Mouse (Mus musculus) hindbrain, embryonic 11.5 days (tissue): ENCODE data around the gene Gmnn. TPM values are rescaled to one million over a fixed set of nuclear protein-coding genes. Genes with fewer than 3 reads are reported as not detected.

ENCODE experiments used
- ATAC-seq: fragments of 200-750 bp; cut with Nextera tagmentation; 2 replicates; pipeline ENCODE4 v1.8.0; 2017; ENCODE audit warnings: mild to moderate bottlenecking, moderate TSS enrichment, moderate library complexity; ENCODE audit not compliant: low FRiP score
- DNase-seq: peaks from one replicate; pipeline ENCODE4 v3.0.0-alpha.2; 2015; ENCODE audit warnings: low spot score
- H3K27ac ChIP-seq: fragments of 300-500 bp; sonication (generic); 2 replicates; pipeline ENCODE4 v1.5.1; 2014; ENCODE audit warnings: mild to moderate bottlenecking, low read depth, low read length
- H3K27me3 ChIP-seq: fragments of 300-500 bp; sonication (generic); 2 replicates; pipeline ENCODE4 v1.6.1; 2014; ENCODE audit warnings: mild to moderate bottlenecking, low read length, moderate library complexity, mixed read lengths; ENCODE audit not compliant: control insufficient read depth, insufficient read depth
- H3K36me3 ChIP-seq: fragments of 300-500 bp; sonication (generic); 2 replicates; pipeline ENCODE4 v1.6.1; 2014; ENCODE audit warnings: mild to moderate bottlenecking, low read length, moderate library complexity, mixed read lengths; ENCODE audit not compliant: control insufficient read depth, insufficient read depth
- H3K4me1 ChIP-seq: fragments of 300-500 bp; sonication (generic); replicated peaks from 2 replicates; pipeline ENCODE4 v1.6.1; 2014; ENCODE audit warnings: low read length, mixed read lengths; ENCODE audit not compliant: control insufficient read depth, insufficient read depth
- H3K4me2 ChIP-seq: fragments of 300-500 bp; sonication (generic); replicated peaks from 2 replicates; pipeline ENCODE4 v1.6.1; 2014; ENCODE audit warnings: mild to moderate bottlenecking, low read depth, low read length
- H3K4me3 ChIP-seq: fragments of 300-500 bp; sonication (generic); 2 replicates; pipeline ENCODE4 v1.5.1; 2014; ENCODE audit warnings: low read depth, low read length
- H3K9ac ChIP-seq: fragments of 300-500 bp; sonication (generic); 2 replicates; pipeline ENCODE4 v1.6.1; 2014; ENCODE audit warnings: low read depth, low read length
- H3K9me3 ChIP-seq: fragments of 300-500 bp; sonication (generic); 2 replicates; pipeline ENCODE4 v1.6.1; 2016; ENCODE audit warnings: low read length; ENCODE audit not compliant: control insufficient read depth
- WGBS: fragments of 180-500 bp; shearing (Covaris S2); extraction: QIAGEN DNeasy Blood & Tissue Kit; methylation state at CpG from one replicate; pipeline ENCODE4 v1.1.7; 2014; 5-methylcytosine and 5-hydroxymethylcytosine counted together
- polyA plus RNA-seq: library from polyadenylated mRNA; unstranded; fragments of >200 nt; fragmentation: Nextera tagmentation; extraction: Ambion mirVana; gene quantifications from 2 replicates; pipeline ENCODE4 v1.2.1, GENCODE M21; 2014

The Gmnn gene
- polyA plus RNA-seq, 1 experiment from 2014 or later: 128 TPM

DNA sequence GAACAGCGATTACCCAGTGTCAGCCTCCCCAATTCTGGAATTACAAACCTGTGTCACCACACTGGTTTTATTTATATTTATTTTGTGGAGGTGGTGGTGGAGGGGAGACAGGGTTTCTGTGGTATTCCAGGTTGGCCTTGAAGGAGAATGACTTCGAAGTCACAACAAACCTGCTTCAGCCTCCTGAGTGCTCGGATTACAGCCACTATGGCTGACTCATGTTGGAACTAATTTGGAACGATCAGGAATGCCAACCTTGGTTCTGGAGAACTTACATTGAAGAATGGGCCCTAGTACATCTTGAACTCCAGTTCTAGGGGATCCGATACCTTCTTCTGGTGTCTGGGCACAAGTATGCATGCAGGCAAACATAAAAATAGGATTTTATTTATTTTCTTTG, 37.7 kb upstream of the Gmnn start:
- Histone ChIP-seq H3K9ac (no peak overlapping the region; the same call in 1 of the 2 replicates), H3K4me2 (peak overlapping the region; percentile 79), H3K4me1 (0 out of 2 replicates have a peak, but pooled peaks cover 2% of the 10 kb centered on the region), H3K27ac (no peak overlapping the region), H3K36me3 (no peaks in the 10 kb centered on the region), H3K27me3 (no peaks in the 10 kb centered on the region), H3K9me3 (no peaks in the 10 kb centered on the region), H3K4me3 (peak overlapping the region; percentile 99)
- 77% methylated on average over 5 of the region's 5 CpGs for WGBS
- DNase-seq (no peak), ATAC-seq (no peak)

DNA sequence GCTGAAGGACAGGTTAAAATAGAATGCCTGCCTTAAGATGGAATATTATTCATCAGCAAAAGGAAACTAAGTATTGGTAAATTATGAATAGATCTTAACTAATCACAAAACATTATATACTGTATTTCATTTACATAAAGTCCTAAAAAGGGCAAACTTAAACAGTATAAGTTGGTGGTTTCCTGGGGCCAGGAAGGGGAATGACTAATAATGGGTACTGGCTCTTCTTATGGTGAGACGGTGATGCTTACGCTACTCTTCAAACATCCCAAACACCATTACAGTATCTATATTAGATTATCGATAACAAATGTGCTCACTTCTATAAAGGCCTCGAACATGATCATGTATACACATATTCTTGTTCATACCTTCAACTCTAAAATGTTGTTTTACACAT, 37.0 kb upstream of the Gmnn start:
- Histone ChIP-seq H3K9ac (no peak overlapping the region), H3K36me3 (no peaks in the 10 kb centered on the region), H3K9me3 (no peaks in the 10 kb centered on the region), H3K27ac (no peak overlapping the region), H3K4me2 (no peak overlapping the region), H3K4me1 (no peaks in the 10 kb centered on the region), H3K27me3 (no peaks in the 10 kb centered on the region), H3K4me3 (no peak overlapping the region)
- DNase-seq: no peak
- WGBS: 96% methylated on average over 4 of the region's 4 CpGs
- no peak for ATAC-seq

DNA sequence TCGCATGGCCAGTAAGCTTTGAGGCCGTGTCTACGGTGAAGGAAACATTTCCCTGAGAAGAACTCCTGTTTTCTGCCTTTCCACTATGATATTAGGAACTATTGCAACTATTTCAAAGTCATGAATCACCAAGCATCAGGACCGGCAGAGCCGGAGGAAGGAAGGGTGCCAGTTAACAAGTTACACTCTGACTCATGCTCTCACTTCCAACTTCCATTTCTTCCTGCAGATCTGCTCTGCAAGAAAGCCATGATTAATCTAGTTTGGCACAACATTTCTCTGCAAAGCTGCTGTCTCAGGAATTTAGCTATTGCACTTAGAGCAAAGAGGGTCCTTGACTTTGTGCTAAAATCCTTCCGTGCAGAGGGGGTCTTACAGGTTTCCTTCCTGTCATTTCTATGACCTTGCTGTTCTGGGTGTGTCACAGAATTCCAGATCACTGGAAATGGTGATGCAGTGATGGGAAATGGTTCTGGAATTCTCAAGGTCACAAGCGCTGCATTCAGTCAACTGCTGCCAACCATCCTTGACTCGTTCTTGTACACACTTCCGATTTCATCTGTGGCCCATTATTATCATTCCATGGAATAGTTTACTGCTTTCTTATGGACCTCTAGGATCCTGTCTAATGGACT, 30.8 kb upstream of the Gmnn start:
- no peak for ATAC-seq
- DNase-seq: no peak
- no peak overlapping the region for H3K4me2 ChIP-seq
- H3K9me3 ChIP-seq: no peaks in the 10 kb centered on the region
- no peak overlapping the region for H3K4me3 ChIP-seq
- no peak overlapping the region for H3K27ac ChIP-seq
- no peak overlapping the region for H3K9ac ChIP-seq
- H3K4me1 ChIP-seq: no peaks in the 10 kb centered on the region
- no peaks in the 10 kb centered on the region for H3K27me3 ChIP-seq
- H3K36me3 ChIP-seq: no peaks in the 10 kb centered on the region
- 93% methylated on average over 9 of the region's 9 CpGs for WGBS

DNA sequence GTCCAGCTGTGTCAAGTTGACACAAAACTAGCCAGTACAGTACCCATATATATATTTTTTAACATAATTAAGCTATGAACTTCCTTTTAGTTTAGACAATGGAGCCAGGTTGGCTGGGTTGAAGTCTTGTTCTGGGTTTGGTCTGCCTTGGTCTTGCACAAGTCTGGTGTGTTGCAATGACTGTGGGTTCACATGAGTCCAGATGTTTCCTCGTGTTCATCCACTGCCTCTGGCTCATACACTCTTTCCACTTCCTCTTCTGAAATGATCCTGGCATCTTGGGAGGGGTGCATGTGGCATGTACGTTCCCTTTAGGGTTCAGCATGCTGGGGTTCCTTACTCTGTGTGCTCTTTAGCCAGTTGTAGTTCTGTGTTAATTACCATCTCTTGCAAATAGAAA, 29.6 kb upstream of the Gmnn start:
- H3K4me2 ChIP-seq: no peak overlapping the region
- H3K27ac ChIP-seq: no peak overlapping the region
- no peaks in the 10 kb centered on the region for H3K27me3 ChIP-seq
- H3K9me3 ChIP-seq: no peaks in the 10 kb centered on the region
- ATAC-seq (no peak), DNase-seq (no peak)
- H3K36me3 ChIP-seq: no peaks in the 10 kb centered on the region
- 73% methylated on average over 2 of the region's 2 CpGs for WGBS
- no peak overlapping the region for H3K9ac ChIP-seq
- no peak overlapping the region for H3K4me3 ChIP-seq
- H3K4me1 ChIP-seq: no peaks in the 10 kb centered on the region

DNA sequence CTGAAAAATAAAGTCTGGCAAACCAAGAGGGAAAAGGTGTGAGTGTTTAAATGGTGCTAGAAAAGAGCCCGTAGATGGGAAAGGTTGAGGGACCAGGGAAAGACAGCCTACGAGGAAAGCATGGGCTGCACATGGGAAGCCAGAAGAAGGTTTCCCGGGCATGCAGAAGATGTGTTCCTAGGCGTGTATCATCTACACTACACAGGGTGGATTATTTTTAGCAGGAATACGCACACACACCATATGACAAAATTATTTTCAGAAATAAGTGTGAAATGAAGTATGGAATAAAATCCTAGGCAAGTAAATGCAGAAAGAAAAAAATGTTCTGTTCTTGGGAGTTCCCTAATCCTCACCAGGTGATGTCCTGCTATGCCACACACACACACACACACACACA, 25.8 kb upstream of the Gmnn start:
- no peak overlapping the region for H3K4me2 ChIP-seq
- no peak overlapping the region for H3K4me3 ChIP-seq
- H3K4me1 ChIP-seq: no peaks in the 10 kb centered on the region
- no peak for ATAC-seq
- H3K9ac ChIP-seq: no peak overlapping the region
- DNase-seq: no peak
- H3K27me3 ChIP-seq: no peaks in the 10 kb centered on the region
- no peaks in the 10 kb centered on the region for H3K36me3 ChIP-seq
- no peaks in the 10 kb centered on the region for H3K9me3 ChIP-seq
- WGBS: 89% methylated on average over 5 of the region's 5 CpGs
- no peak overlapping the region for H3K27ac ChIP-seq

DNA sequence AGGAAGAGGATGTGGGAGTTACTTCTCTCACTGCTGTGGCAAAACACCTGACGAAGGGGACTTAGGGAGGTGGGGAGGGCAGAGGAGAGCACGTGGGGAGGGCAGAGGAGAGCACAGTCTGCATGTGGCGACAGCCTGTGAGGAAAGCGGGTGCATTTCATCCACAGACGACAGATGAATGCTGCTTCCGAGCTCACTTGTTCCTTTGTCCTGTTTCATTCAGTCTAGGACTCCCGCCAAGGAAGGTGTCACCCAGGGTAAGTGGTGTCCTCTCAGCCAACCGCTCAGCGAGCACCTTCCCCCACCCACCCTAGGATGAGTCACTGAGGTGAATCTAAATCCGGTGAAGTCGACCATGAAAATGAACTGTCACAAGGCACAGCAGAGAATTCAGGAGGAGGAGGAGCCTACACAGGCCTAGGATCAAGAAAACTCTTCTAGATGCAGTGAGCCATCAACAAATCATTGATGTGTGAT, 24.3 kb upstream of the Gmnn start:
- no peak overlapping the region for H3K4me3 ChIP-seq
- H3K27me3 ChIP-seq: no peaks in the 10 kb centered on the region
- no peaks in the 10 kb centered on the region for H3K36me3 ChIP-seq
- 64% methylated on average over 11 of the region's 11 CpGs for WGBS
- H3K9ac ChIP-seq: no peak overlapping the region
- H3K27ac ChIP-seq: no peak overlapping the region
- ATAC-seq (no peak), DNase-seq (no peak)
- no peak overlapping the region for H3K4me2 ChIP-seq
- H3K4me1 ChIP-seq: no peaks in the 10 kb centered on the region
- H3K9me3 ChIP-seq: no peaks in the 10 kb centered on the region

DNA sequence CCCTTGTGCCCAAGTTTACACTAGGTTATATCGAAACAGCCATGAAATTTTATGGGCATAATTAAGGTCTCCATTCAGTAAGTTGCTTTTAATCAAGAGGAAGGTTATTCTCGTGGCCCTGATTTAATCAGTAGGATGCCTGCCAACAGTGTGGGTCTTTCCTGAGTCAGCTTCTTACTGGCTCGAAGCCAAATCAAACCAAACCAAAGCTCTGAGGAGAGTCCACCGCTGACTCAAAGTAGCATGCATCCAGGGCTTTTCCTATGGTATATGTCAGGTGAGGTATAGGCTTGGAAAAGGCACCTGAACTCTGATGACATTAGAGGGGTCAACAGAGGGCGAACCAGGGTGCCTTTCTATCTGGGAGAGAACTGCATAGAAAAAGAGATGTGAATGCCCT, 20.2 kb upstream of the Gmnn start:
- H3K4me1 ChIP-seq: no peaks in the 10 kb centered on the region
- no peak for DNase-seq
- WGBS: 80% methylated on average over 5 of the region's 5 CpGs
- no peak overlapping the region for H3K4me2 ChIP-seq
- H3K9ac ChIP-seq: no peak overlapping the region
- no peak overlapping the region for H3K4me3 ChIP-seq
- H3K9me3 ChIP-seq: no peaks in the 10 kb centered on the region
- no peak overlapping the region for H3K27ac ChIP-seq
- H3K27me3 ChIP-seq: no peaks in the 10 kb centered on the region
- ATAC-seq: no peak
- H3K36me3 ChIP-seq: no peaks in the 10 kb centered on the region

DNA sequence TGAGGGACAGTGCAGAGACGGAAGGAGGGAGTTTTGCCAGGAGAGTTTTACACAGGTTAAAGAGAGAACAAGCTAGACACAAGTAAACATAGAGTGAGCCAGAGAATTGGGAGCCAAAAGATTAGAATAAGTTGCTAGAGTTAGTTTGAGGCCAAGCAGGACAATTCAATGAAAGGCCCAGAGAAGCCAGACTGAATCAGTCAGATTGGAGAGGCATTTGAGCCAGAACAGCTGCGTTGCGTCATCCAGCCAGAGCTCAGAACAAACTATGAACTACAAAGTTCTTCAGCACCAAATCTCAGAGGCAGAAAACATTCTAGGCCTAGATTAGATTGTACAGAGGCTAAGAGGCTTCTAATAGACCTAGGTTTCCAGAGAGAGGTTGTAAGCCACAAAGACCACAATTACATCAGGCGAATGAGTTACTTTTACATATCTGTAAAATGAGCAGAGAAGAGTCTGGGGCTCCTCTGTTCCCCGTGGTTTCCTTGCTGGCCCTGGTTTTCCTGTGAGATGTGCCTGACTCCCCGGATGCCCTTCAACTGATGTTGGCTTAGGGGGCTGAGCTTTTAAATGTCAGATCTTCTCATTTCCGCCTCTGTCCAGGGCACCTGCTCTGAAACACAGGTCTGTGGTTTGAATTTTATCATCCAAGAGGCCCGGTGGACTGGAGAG, 17.1 kb upstream of the Gmnn start:
- Histone ChIP-seq H3K9ac (no peak overlapping the region), H3K4me1 (no peaks in the 10 kb centered on the region), H3K4me3 (no peak overlapping the region), H3K9me3 (no peaks in the 10 kb centered on the region), H3K36me3 (no peaks in the 10 kb centered on the region), H3K4me2 (no peak overlapping the region), H3K27me3 (no peaks in the 10 kb centered on the region), H3K27ac (no peak overlapping the region)
- DNase-seq: no peak
- 86% methylated on average over 8 of the region's 8 CpGs for WGBS
- ATAC-seq: no peak

DNA sequence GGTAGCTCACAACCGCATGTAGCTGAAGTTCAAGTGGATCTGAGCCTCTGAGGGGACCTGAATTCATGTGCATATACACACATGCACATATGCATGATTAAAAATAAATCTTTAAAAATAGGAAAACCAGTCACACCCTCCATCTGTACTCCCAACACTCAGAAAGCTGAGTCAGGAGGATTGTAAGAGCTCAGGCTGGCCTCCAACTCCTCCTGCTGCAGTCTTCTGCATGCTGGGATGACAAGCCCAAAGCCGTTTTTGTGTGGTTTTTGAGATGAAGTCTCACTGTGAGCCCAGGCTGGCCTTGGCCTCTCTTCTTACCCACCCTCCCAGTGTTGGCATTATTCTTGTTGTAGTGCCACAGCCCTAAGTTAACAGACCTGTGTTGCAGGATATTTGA, 16.3 kb upstream of the Gmnn start:
- Histone ChIP-seq H3K4me3 (no peak overlapping the region), H3K27ac (no peak overlapping the region), H3K36me3 (no peaks in the 10 kb centered on the region), H3K4me2 (no peak overlapping the region), H3K9ac (no peak overlapping the region), H3K4me1 (no peaks in the 10 kb centered on the region), H3K9me3 (no peaks in the 10 kb centered on the region), H3K27me3 (no peaks in the 10 kb centered on the region)
- ATAC-seq (no peak), DNase-seq (no peak)
- 74% methylated on average over 2 of the region's 2 CpGs for WGBS
